Mouse (Mus musculus) lung, postnatal 0 days (tissue): ENCODE data around the gene Edar.

Experiments used
- CTCF ChIP-seq: IDR thresholded peaks from 2 replicates; pipeline ENCODE4 v1.5.1; 2016; ENCODE audit warnings: antibody characterized with exemption, mild to moderate bottlenecking
- EP300 ChIP-seq: IDR thresholded peaks from 2 replicates; pipeline ENCODE4 v1.6.1; 2016; ENCODE audit warnings: antibody characterized with exemption, mild to moderate bottlenecking, control low read depth

- TF ChIP-seq CTCF = peak; percentile 82
- no peak for TF ChIP-seq EP300
These were observed 115.6 kb downstream of the Edar start for GRCm38 (mm10) chr10:58559901-58560300.
